Mouse (Mus musculus) forebrain, embryonic 11.5 days (tissue): ENCODE measurements around the gene Crtc1. TPM values are rescaled to one million over a fixed set of nuclear protein-coding genes. Genes with fewer than 3 reads are reported as not detected.

Experiments used
- ATAC-seq: fragments of 200-750 bp; cut with Nextera tagmentation; replicated peaks from 2 replicates; pipeline ENCODE4 v1.8.0; 2017; ENCODE audit warnings: moderate TSS enrichment; ENCODE audit not compliant: low FRiP score
- DNase-seq: peaks from one replicate; pipeline ENCODE4 v3.0.0-alpha.2; 2017; ENCODE audit warnings: low spot score
- H3K27ac ChIP-seq: fragments of 300-500 bp; sonication (generic); 2 replicates; pipeline ENCODE4 v1.5.1; 2014; ENCODE audit warnings: low read depth, low read length
- H3K27me3 ChIP-seq: fragments of 300-500 bp; sonication (generic); 2 replicates; pipeline ENCODE4 v1.6.1; 2014; ENCODE audit warnings: mild to moderate bottlenecking, low read length, mixed read lengths; ENCODE audit not compliant: control insufficient read depth, insufficient read depth
- H3K36me3 ChIP-seq: fragments of 300-500 bp; sonication (generic); 2 replicates; pipeline ENCODE4 v1.6.1; 2014; ENCODE audit warnings: mild to moderate bottlenecking, low read length, moderate library complexity, mixed read lengths; ENCODE audit not compliant: control insufficient read depth, insufficient read depth
- H3K4me1 ChIP-seq: fragments of 300-500 bp; sonication (generic); replicated peaks from 2 replicates; pipeline ENCODE4 v1.6.1; 2014; ENCODE audit warnings: low read length, mixed read lengths; ENCODE audit not compliant: control insufficient read depth, insufficient read depth
- H3K4me2 ChIP-seq: fragments of 300-500 bp; sonication (generic); 2 replicates; pipeline ENCODE4 v1.6.1; 2014; ENCODE audit warnings: low read depth, mild to moderate bottlenecking, low read length, moderate library complexity, mixed read lengths; ENCODE audit not compliant: severe bottlenecking
- H3K4me3 ChIP-seq: fragments of 300-500 bp; sonication (generic); 2 replicates; pipeline ENCODE4 v1.5.1; 2014; ENCODE audit warnings: low read depth, low read length
- H3K9ac ChIP-seq: fragments of 300-500 bp; sonication (generic); 2 replicates; pipeline ENCODE4 v1.6.1; 2014; ENCODE audit warnings: low read length
- H3K9me3 ChIP-seq: fragments of 300-500 bp; sonication (generic); 2 replicates; pipeline ENCODE4 v1.6.1; 2016; ENCODE audit warnings: low read length, mixed read lengths; ENCODE audit not compliant: control insufficient read depth
- WGBS: fragments of 180-500 bp; shearing (Covaris S2); extraction: QIAGEN DNeasy Blood & Tissue Kit; methylation state at CpG from one replicate; pipeline ENCODE4 v1.1.7; 2014; 5-methylcytosine and 5-hydroxymethylcytosine counted together
- polyA plus RNA-seq: library from polyadenylated mRNA; unstranded; fragments of >200 nt; fragmentation: Nextera tagmentation; extraction: Ambion mirVana; gene quantifications from 2 replicates; pipeline ENCODE4 v1.2.1, GENCODE M21; 2014

Gene Crtc1
- polyA plus RNA-seq, 1 experiment from 2014 or later: 16.3 TPM

- H3K4me1 ChIP-seq: peaks cover 19% of the 10 kb centered on the region
- no peaks in the 10 kb centered on the region; the same call in 1 of the 2 replicates for H3K36me3 ChIP-seq
- H3K27me3 ChIP-seq: no peaks in the 10 kb centered on the region
- no peak overlapping the region for H3K4me2 ChIP-seq
- no peak overlapping the region for H3K4me3 ChIP-seq
- H3K9me3 ChIP-seq: no peaks in the 10 kb centered on the region
- WGBS: 76% methylated on average over 1 of the region's 1 CpGs
- ATAC-seq: no peak
- no peak overlapping the region for H3K9ac ChIP-seq
- DNase-seq: no peak
- H3K27ac ChIP-seq: no peak overlapping the region
Measured at GRCm38 (mm10) chr8:70347860-70348420, 91.4 kb downstream of the Crtc1 start.

GRCm38 (mm10) chr8:70347443-70347842, 91.9 kb downstream of the Crtc1 start:
- no peak for DNase-seq
- no peak overlapping the region for H3K4me2 ChIP-seq
- H3K9ac ChIP-seq: no peak overlapping the region
- H3K27me3 ChIP-seq: no peaks in the 10 kb centered on the region
- no peak overlapping the region for H3K4me3 ChIP-seq
- H3K36me3 ChIP-seq: no peaks in the 10 kb centered on the region; the same call in 1 of the 2 replicates
- H3K9me3 ChIP-seq: no peaks in the 10 kb centered on the region
- H3K4me1 ChIP-seq: peaks cover 19% of the 10 kb centered on the region
- no peak for ATAC-seq
- WGBS: 92% methylated on average over 4 of the region's 4 CpGs
- H3K27ac ChIP-seq: no peak overlapping the region

DNA sequence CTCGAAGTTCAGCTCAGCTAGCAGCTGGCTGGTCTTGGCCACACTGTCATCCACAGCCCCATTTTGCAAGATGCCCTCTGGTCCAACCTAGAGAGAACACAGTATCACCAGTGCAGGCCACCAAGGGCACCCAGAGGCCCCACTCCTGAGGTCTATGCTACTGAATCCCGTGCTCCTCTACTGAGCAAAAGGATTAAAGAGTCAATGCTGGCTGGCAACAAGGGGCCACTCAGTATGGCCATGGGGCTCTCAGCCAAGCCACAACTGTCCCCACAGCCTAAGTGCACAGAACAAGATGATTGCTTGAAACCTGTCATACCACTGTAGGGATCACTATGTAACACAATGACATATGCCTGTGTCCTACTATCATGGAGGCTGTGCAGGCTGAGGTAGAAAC, 95.1 kb downstream of the Crtc1 start:
- Histone ChIP-seq H3K4me2 (no peak overlapping the region), H3K9ac (no peak overlapping the region), H3K27ac (no peak overlapping the region), H3K4me1 (0 out of 2 replicates have a peak, but pooled peaks cover 2% of the 10 kb centered on the region), H3K4me3 (no peak overlapping the region), H3K27me3 (no peaks in the 10 kb centered on the region), H3K36me3 (peaks cover 13% of the 10 kb centered on the region), H3K9me3 (no peaks in the 10 kb centered on the region)
- DNase-seq (no peak), ATAC-seq (no peak)
- 90% methylated on average over 2 of the region's 2 CpGs for WGBS

DNA sequence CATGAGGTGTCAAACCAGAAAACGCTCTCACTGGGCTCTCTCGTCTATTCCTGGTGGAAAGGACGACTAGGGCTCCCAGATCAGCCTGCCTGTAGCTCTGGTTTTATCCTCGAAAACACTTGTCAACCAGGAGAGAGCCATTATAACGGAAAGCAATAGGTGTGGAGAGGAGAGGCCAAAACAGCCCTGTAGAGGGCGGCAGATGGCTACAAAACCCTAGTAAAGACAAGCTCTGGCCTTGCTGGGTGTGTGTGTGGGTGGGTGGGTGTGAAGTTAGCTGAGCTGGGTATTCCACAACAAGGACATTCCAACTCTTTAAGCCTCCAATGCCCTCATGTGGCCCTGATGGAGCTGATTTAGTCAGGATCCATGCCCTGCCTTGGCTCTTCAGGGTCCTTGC, 95.7 kb downstream of the Crtc1 start:
- 68% methylated on average over 6 of the region's 6 CpGs for WGBS
- Histone ChIP-seq H3K9me3 (no peaks in the 10 kb centered on the region), H3K4me1 (0 out of 2 replicates have a peak, but pooled peaks cover under 1% of the 10 kb centered on the region), H3K4me3 (no peak overlapping the region), H3K27me3 (no peaks in the 10 kb centered on the region), H3K27ac (no peak overlapping the region), H3K9ac (no peak overlapping the region), H3K4me2 (no peak overlapping the region), H3K36me3 (peaks cover 15% of the 10 kb centered on the region)
- DNase-seq (no peak), ATAC-seq (no peak)

DNA sequence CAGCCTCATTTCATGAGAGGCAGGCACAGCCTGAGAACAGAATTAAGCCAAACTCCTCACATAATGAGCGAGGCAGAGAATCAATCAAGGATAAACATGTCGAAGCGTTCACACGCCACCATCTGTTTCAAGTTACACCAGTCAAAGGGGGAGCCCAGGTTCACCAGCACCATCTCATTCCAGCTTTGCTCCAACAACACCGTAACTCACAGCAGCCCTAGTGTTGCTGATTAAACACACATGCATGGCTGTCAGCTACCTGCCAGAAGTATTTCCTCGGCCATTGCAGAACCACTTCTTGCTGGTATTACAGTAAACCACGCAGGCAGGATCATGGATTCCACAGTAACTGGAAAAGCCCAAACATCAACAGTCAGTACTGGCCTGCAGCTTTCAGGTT, 96.3 kb downstream of the Crtc1 start:
- ATAC-seq (no peak), DNase-seq (no peak)
- H3K4me1 ChIP-seq: no peaks in the 10 kb centered on the region
- H3K4me3 ChIP-seq: no peak overlapping the region
- H3K36me3 ChIP-seq: peaks cover 19% of the 10 kb centered on the region
- H3K9ac ChIP-seq: no peak overlapping the region
- H3K4me2 ChIP-seq: no peak overlapping the region
- no peaks in the 10 kb centered on the region for H3K9me3 ChIP-seq
- no peak overlapping the region for H3K27ac ChIP-seq
- 79% methylated on average over 7 of the region's 7 CpGs for WGBS
- H3K27me3 ChIP-seq: no peaks in the 10 kb centered on the region

GRCm38 (mm10) chr8:70342007-70342406, 97.4 kb downstream of the Crtc1 start:
- WGBS: 94% methylated on average over 14 of the region's 14 CpGs
- no peaks in the 10 kb centered on the region for H3K27me3 ChIP-seq
- peaks cover 26% of the 10 kb centered on the region for H3K36me3 ChIP-seq
- DNase-seq (no peak), ATAC-seq (no peak)
- no peak overlapping the region for H3K4me2 ChIP-seq
- H3K4me1 ChIP-seq: no peaks in the 10 kb centered on the region
- H3K4me3 ChIP-seq: no peak overlapping the region
- no peak overlapping the region for H3K9ac ChIP-seq
- no peak overlapping the region for H3K27ac ChIP-seq
- H3K9me3 ChIP-seq: no peaks in the 10 kb centered on the region

DNA sequence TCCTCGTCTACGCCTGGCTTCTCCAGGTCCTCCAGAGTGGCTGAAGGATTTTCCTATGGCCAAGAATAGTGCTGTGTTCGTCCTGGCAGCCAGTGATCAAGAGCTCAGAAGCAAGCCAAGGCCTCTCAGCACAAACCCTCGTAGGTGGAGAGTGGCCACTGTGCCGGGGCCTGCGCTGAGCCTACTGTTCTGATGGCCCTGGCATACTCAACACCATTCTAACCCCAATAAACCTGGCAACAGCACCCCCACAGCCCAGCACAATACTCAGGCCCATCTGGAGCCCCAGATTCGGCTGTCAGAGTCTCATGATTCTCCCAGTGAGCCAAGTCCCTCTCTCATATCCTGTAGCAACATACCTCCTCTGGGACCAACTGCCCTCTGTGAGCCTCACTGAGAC, 98.7 kb downstream of the Crtc1 start:
- WGBS: 94% methylated on average over 7 of the region's 7 CpGs
- no peak overlapping the region for H3K4me2 ChIP-seq
- H3K36me3 ChIP-seq: peaks cover 33% of the 10 kb centered on the region
- no peak overlapping the region for H3K4me3 ChIP-seq
- no peaks in the 10 kb centered on the region for H3K4me1 ChIP-seq
- H3K9ac ChIP-seq: no peak overlapping the region
- no peaks in the 10 kb centered on the region for H3K9me3 ChIP-seq
- no peaks in the 10 kb centered on the region for H3K27me3 ChIP-seq
- DNase-seq: no peak
- H3K27ac ChIP-seq: no peak overlapping the region
- ATAC-seq: no peak

DNA sequence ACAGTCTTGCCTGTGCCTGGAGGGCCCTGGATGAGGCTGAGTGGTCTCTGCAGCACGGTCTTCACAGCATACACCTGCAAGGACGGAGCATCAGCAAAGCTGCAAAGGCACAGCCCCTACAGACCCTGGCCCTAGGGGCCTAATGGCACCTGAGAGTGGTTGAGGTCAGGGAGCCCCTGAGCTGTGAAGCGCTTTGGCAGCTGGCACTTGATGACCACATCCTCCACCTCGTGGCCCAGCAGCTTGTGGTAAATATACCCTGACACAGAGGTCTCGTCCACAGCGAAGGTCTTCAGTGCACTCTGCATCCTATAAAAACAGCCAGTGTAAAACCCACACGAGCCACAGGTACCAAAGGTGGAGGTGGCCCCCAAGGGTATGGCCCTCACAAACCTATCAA, 100.4 kb downstream of the Crtc1 start:
- Histone ChIP-seq H3K27me3 (no peaks in the 10 kb centered on the region), H3K9ac (no peak overlapping the region), H3K4me2 (no peak overlapping the region), H3K9me3 (no peaks in the 10 kb centered on the region), H3K4me1 (no peaks in the 10 kb centered on the region), H3K4me3 (no peak overlapping the region), H3K27ac (no peak overlapping the region), H3K36me3 (peaks cover 49% of the 10 kb centered on the region)
- WGBS: 94% methylated on average over 7 of the region's 7 CpGs
- DNase-seq (no peak), ATAC-seq (no peak)

DNA sequence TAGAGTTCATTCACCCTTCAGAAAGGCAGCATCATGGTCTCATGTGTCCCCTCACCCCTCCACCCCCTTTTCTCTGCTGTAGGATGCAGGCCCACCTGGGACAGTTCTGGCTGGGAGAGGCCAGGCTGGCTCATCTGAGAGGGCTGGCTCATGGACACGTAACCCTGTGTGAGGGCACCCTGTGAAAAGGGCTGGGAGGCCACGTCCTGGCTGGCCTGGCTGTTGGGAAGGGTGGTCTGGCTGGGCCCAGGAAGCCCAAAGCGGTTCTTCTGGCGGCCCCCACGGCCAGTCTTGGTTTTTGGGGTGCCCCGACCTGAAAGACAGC, 106.5 kb downstream of the Crtc1 start:
- Histone ChIP-seq H3K4me3 (no peak overlapping the region), H3K27ac (no peak overlapping the region), H3K4me2 (no peak overlapping the region), H3K9ac (no peak overlapping the region), H3K36me3 (peaks cover 40% of the 10 kb centered on the region), H3K9me3 (no peaks in the 10 kb centered on the region), H3K27me3 (peaks cover 3% of the 10 kb centered on the region; the same call in 1 of the 2 replicates), H3K4me1 (peaks cover 23% of the 10 kb centered on the region)
- WGBS: 94% methylated on average over 6 of the region's 6 CpGs
- DNase-seq (no peak), ATAC-seq (no peak)
